Mouse (Mus musculus) left cerebral cortex, postnatal 10 days (tissue): ENCODE data around the gene Dnajb14. TPM values are rescaled to one million over a fixed set of nuclear protein-coding genes. Genes with fewer than 3 reads are reported as not detected.
"Not testable (repeated sequence)": the region's sequence is repeated elsewhere in the genome, so short reads cannot be mapped to it uniquely, and the experiment has no call there.

Experiments
- DNase-seq, 2 experiments: peaks; one replicate each; pipeline ENCODE4 v3.0.0; 2021 to 2022; ENCODE audit warnings: low spot score in 2 of 2, mixed read lengths in 1 of 2; ENCODE audit errors: extremely low spot score in 1 of 2
- intact Hi-C: fragments of 180-260 bp; cut with DNase I; formaldehyde crosslinking; loops from one replicate; pipeline ENCODE4 v1.15.1; 2025
- total RNA-seq, 2 experiments: library from RNA; stranded (reverse); gene quantifications; 2 replicates each; pipeline ENCODE4 v1.2.3; 2021

Dnajb14 gene
- total RNA-seq = 10 to 100 TPM; 39.1 to 41.5 TPM

GRCm38 (mm10) chr3:137867437-137868093 is at the start of gene Dnajb14:
Gene Dnajb14, plus strand, starts transcription at chr3:137867675.
- intact Hi-C loops = loop anchor here (5.0 kb wide), 1 partner anchor 50 kb away; the partner anchor contains the start of gene Lamtor3

GRCm38 (mm10) chr3:137818713-137819112 is 48.8 kb upstream of the Dnajb14 start:
- DNase-seq = no peak
- intact Hi-C loops = loop anchor here (5.0 kb wide), 1 partner anchor 41 kb away; no protein-coding TSS in a partner anchor

More at GRCm38 (mm10) chr3:137867437-137868093, at the start of gene Dnajb14:
- peak; percentile 27 to 77 for DNase-seq

- intact Hi-C loops = no loop called here
- no peak for DNase-seq
These were observed 46.6 kb upstream of the Dnajb14 start for GRCm38 (mm10) chr3:137820688-137821467.

GRCm38 (mm10) chr3:137823317-137823716 is 44.2 kb upstream of the Dnajb14 start:
- no peak for DNase-seq
- intact Hi-C loops = no loop called here

GRCm38 (mm10) chr3:137827678-137828077 is 39.8 kb upstream of the Dnajb14 start:
- DNase-seq = peak in 1 of 2 experiments; percentile 18
- intact Hi-C loops = no loop called here

- no peak for DNase-seq
- intact Hi-C loops = no loop called here
These were observed 36.3 kb upstream of the Dnajb14 start for GRCm38 (mm10) chr3:137831156-137831555.

GRCm38 (mm10) chr3:137833128-137833527 is 34.3 kb upstream of the Dnajb14 start:
- DNase-seq = no peak
- intact Hi-C loops = no loop called here

GRCm38 (mm10) chr3:137833698-137834097 is 33.8 kb upstream of the Dnajb14 start:
- intact Hi-C loops = no loop called here
- no peak for DNase-seq

GRCm38 (mm10) chr3:137836543-137836942 is 30.9 kb upstream of the Dnajb14 start:
- no peak for DNase-seq
- intact Hi-C loops = no loop called here

- DNase-seq = no peak
- intact Hi-C loops = no loop called here
These were observed 29.3 kb upstream of the Dnajb14 start for GRCm38 (mm10) chr3:137838160-137838559.

GRCm38 (mm10) chr3:137842944-137843343 is 24.5 kb upstream of the Dnajb14 start:
- intact Hi-C loops = no loop called here
- DNase-seq = no peak

GRCm38 (mm10) chr3:137844263-137844662 is 23.2 kb upstream of the Dnajb14 start:
- DNase-seq = no peak
- intact Hi-C loops = no loop called here

GRCm38 (mm10) chr3:137846552-137846951 is 20.9 kb upstream of the Dnajb14 start:
- DNase-seq = no peak
- intact Hi-C loops = no loop called here

GRCm38 (mm10) chr3:137848354-137848753 is 19.1 kb upstream of the Dnajb14 start:
- DNase-seq = no peak
- intact Hi-C loops = no loop called here

GRCm38 (mm10) chr3:137849697-137850096 is 17.8 kb upstream of the Dnajb14 start:
- intact Hi-C loops = no loop called here

GRCm38 (mm10) chr3:137851196-137851595 is 16.3 kb upstream of the Dnajb14 start:
- intact Hi-C loops = no loop called here
- DNase-seq = no peak

More at GRCm38 (mm10) chr3:137849697-137850096, 17.8 kb upstream of the Dnajb14 start:
- no peak for DNase-seq

GRCm38 (mm10) chr3:137853011-137853410 is 14.5 kb upstream of the Dnajb14 start:
- DNase-seq, intact Hi-C loops: not testable (repeated sequence)

- intact Hi-C loops = no loop called here
- DNase-seq = no peak
These were observed 12.1 kb upstream of the Dnajb14 start for GRCm38 (mm10) chr3:137855328-137855727.

- no peak for DNase-seq
- intact Hi-C loops = no loop called here
These were observed 11.4 kb upstream of the Dnajb14 start for GRCm38 (mm10) chr3:137856061-137856460.
